8 mouse cellular contexts compared by ENCODE assay signal in the genomic region with DNA sequence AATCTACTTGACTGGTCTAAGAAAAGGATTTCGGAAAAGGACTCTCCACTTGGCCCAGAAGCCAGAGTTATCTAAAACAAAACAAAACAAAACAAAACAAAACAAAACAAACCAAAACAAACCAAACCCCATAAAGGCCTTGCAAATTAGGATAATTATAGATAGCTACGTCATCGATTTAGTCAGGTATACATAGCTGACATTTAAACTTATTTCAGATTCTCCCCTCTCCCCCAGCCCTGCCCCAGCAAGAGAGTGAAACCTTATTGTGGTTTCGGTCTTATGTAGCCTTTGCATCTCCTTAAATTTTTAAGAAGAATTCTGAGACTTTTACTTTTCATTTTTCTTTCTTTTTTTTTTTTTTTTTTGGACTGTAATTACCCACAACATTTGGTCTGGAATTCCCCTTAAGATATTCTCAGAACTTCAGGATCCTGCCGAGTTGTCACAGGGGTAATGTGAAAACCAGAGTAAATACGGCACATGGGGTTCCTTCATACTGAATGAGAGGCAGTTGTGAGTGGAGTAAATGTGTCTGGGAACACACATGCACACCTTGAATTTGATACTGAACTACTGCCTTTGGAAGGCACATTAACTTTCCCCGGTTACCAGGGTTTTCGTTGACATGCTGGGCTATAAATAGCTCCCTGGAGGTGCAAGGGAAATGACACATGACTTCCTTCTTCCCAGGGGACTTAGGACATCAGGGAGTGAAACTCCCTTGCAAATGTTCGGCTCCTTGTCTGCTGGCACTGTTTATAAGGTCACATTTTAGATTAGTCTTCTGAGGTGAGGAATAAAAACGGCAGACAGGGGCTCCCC.
DNase-seq lines count a peak whose midpoint lies in the region; ATAC-seq lines count a peak whose summit lies in the region.

No protein-coding gene starts in this region.

- no peaks in the 10 kb centered on the region for H3K27me3 ChIP-seq in liver, embryonic 16.5 days (ENCODE audit: control insufficient read depth, insufficient read depth, low read depth, low read length)

- H3K4me1 ChIP-seq in liver, embryonic 16.5 days (ENCODE audit: control insufficient read depth, low read depth, low read length), result no peaks in the 10 kb centered on the region; the same call in 1 of the 2 replicates

- ATAC-seq in liver, embryonic 16.5 days (ENCODE audit: low read depth), result no peak

- WGBS in liver, embryonic 16.5 days (ENCODE audit: insufficient replicate concordance), result 25% methylated on average over 10 of the region's 10 CpGs

- no peaks in the 10 kb centered on the region for H3K36me3 ChIP-seq in liver, embryonic 16.5 days (ENCODE audit: control insufficient read depth, insufficient read depth)

- intact Hi-C loops in heart, postnatal 36 days (cut with DNase I), result loop anchor here (1.0 to 2.0 kb wide), 3 partner anchors 34 to 95 kb away; no protein-coding TSS in a partner anchor

- peak; percentile 29 for DNase-seq in embryo, embryonic 10 days (ENCODE audit: low spot score)
- no peak for DNase-seq in embryo, embryonic 9.5 days (ENCODE audit: extremely low spot score)
- DNase-seq in adrenal gland, postnatal 36 days, result peak; percentile 34 to 52
- peak; percentile 41 to 66 for DNase-seq in heart, postnatal 36 days
- peak; percentile 23 for DNase-seq in yolk sac, embryonic 10.5 days (ENCODE audit: low spot score)
- DNase-seq in spleen, postnatal 4 days (ENCODE audit: low spot score in 2 of 2), result no peak
- DNase-seq in cerebellum, postnatal 36 days, result no peak

- H3K4me3 ChIP-seq in liver, embryonic 16.5 days (ENCODE audit: low read depth, low read length), result no peak overlapping the region

- H3K27ac ChIP-seq in liver, embryonic 16.5 days (ENCODE audit: low read length), result no peak overlapping the region

- no peaks in the 10 kb centered on the region for H3K9me3 ChIP-seq in liver, embryonic 16.5 days (replicated peaks; ENCODE audit: control insufficient read depth, low read length)

- H3K9ac ChIP-seq in liver, embryonic 16.5 days (ENCODE audit: low read depth, low read length), result no peak overlapping the region

- 0 out of 2 replicates have a peak overlapping the region, but pooled peaks have one; percentile 16 for H3K4me2 ChIP-seq in liver, embryonic 16.5 days (ENCODE audit: low read depth, low read length)

Comparison
In these comparisons a context has a peak if more than half of its experiments do, and no peak if none do; other contexts are left out.
1. DNase-seq: peak in embryo, embryonic 10 days (single experiment), adrenal gland, postnatal 36 days (2 of 2), heart, postnatal 36 days (2 of 2) and yolk sac, embryonic 10.5 days (single experiment); none in embryo, embryonic 9.5 days (single experiment), spleen, postnatal 4 days (0 of 2) and cerebellum, postnatal 36 days (0 of 2).